Mouse (Mus musculus) bone marrow macrophage, adult 2 months (primary cell): ENCODE results near the gene Serpinh1.

Experiments
- CTCF ChIP-seq: IDR thresholded peaks from 2 replicates; pipeline ENCODE4 v1.5.1; 2012; ENCODE audit warnings: low read depth, mild to moderate bottlenecking, low read length, moderate library complexity
- POLR2A ChIP-seq: IDR thresholded peaks from 2 replicates; pipeline ENCODE4 v1.6.1; 2012; ENCODE audit warnings: mild to moderate bottlenecking, low read depth, low read length, borderline replicate concordance

- TF ChIP-seq CTCF (no peak), POLR2A (no peak)
Observed at GRCm38 (mm10) chr7:99382088-99383000, 29.3 kb upstream of the Serpinh1 start.
